Mouse (Mus musculus): ENCODE measurements around the gene Dact3.

- no peak for TF ChIP-seq CTCF (IDR thresholded peaks at IDR 0.05; ENCODE audit: extremely low read depth, insufficient read depth, low read length)
- TF ChIP-seq POLR2A (IDR thresholded peaks at IDR 0.05; ENCODE audit: extremely low read depth, insufficient read depth, low read length), result no peak
Observed at GRCm38 (mm10) chr7:16908367-16908766, 33.2 kb downstream of the Dact3 start.
